Mouse (Mus musculus): ENCODE measurements around the gene Gm45713.

DNA sequence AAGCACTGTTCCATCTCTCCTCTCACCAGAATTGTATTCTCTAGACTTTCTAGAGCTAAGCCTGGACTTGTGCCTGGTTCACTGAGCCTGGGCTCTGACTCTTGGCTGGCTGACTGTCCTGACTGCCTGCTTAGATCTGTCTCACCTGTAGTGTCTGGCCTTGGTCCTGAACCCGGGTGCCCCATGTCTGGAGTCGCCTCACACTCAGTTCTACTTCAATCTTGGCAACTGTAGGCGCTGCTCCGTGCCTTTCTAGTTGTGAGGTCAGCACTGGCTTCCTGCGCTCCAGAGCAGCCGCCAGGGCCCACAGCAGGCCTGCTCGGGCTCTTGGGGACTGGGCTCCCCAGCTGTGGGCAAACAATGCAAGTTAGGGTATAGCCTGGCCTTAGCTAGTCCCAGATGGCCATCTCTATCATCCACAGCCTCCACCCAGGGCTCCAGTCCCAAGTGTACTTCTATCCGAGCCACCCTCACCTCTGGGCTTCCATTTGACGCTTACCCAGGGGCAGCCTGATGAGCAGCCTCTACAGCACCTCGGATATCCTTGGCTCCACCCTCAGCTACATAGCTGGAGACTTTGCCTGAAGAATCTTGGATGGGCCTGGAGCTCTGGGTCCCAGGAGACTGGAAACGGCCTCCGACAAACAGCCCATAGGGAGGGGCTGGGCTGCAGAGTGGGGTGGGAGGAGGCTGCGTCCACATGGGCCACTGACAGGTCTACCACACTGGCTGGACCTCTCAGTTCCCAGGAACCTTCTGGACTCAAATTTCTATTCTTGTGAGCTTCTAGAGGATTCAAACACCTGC, 8.5 kb upstream of the Gm45713 start:
- TF ChIP-seq GATA1 (IDR thresholded peaks at IDR 0.05; ENCODE audit: borderline replicate concordance, low read length) = no peak
- TF ChIP-seq FLI1 (IDR thresholded peaks at IDR 0.05; ENCODE audit: low read length) = no peak

Measured in megakaryocyte, embryonic 14.5 days (primary cell).